In the genomic region with DNA sequence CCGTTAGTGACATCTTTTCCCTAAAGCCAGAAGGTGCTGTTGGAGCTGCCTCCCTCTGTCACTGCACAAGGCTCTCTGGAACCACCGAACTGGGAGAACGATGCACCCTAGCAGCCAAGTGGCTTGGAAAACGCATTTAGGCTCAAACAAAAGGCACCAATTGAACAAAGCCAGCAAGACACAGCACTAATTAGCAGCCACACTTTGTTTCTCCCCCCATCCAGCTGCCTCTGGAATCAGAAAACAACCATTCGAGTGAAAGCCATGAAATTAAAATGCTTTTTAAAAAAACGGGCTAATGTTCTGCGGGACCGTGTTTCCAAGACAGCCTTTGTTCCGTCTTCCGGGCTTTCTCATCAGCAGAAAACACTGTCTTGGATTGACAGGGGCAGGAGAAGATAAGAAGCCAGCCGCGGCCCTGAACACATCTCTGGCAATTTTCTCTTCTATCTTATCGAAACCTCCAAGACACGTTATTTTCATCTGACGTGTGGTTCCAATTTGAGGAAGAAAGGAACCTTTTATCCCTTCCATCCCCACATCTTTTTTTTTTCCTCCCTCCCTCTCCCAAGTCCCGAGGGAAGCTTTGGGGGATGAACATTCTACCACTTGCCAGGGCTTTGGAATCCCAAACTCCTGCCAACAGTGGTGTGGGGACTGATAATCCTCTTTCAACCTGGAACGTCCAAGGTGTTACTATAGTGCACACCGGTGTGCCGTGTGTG, we compare ENCODE assay signal across 9 mouse cellular contexts. TPM values are rescaled to one million over a fixed set of nuclear protein-coding genes. Genes with fewer than 3 reads are reported as not detected.
DNase-seq lines count a peak whose midpoint lies in the region; ATAC-seq and TF ChIP-seq lines count a peak whose summit lies in the region.
"Had no signal": no experiment of that assay in that cellular context is flagged by ENCODE, and none has a peak within 500 bp of the region (broad histone marks: within the 10 kb centered on the region; RNA-seq: fewer than 3 reads in every experiment).

No protein-coding gene starts in this region.

- H3K79me2 ChIP-seq in CH12.LX (replicated peaks; ENCODE audit: control insufficient read depth, extremely low read depth, insufficient read depth, poor library complexity, severe bottlenecking): no peaks in the 10 kb centered on the region

- TF ChIP-seq EP300 in CH12.LX (IDR thresholded peaks at IDR 0.05; ENCODE audit: low read length): no peak
- TF ChIP-seq EP300 in heart, postnatal 0 days (IDR thresholded peaks at IDR 0.05; ENCODE audit: low read depth): no peak

- no peak overlapping the region for H3K9ac ChIP-seq in CH12.LX (ENCODE audit: insufficient read depth, low read depth)
- no peak overlapping the region for H3K9ac ChIP-seq in heart, postnatal 0 days (replicated peaks; ENCODE audit: low read depth, low read length)
- H3K9ac ChIP-seq in liver, embryonic 15.5 days: no peak overlapping the region; the same call in 1 of the 2 replicates
- H3K9ac ChIP-seq: limb, embryonic 13.5 days had no signal

- H3K4me2 ChIP-seq in CH12.LX (ENCODE audit: insufficient read depth, low read depth, poor library complexity, severe bottlenecking): 0 out of 2 replicates have a peak overlapping the region, but pooled peaks have one; percentile 14
- peak overlapping the region; percentile 32 for H3K4me2 ChIP-seq in heart, postnatal 0 days (ENCODE audit: low read depth, low read length)
- peak overlapping the region; percentile 57 for H3K4me2 ChIP-seq in liver, embryonic 15.5 days
- H3K4me2 ChIP-seq: limb, embryonic 13.5 days had no signal

- H3K36me3 ChIP-seq in CH12.LX (replicated peaks in 1 of 2; ENCODE audit: control insufficient read depth in 1 of 2, insufficient read depth in 1 of 2, low read length in 1 of 2): no peaks in the 10 kb centered on the region
- H3K36me3 ChIP-seq in heart, postnatal 0 days (replicated peaks; ENCODE audit: control insufficient read depth, insufficient read depth, low read length): no peaks in the 10 kb centered on the region
- no peaks in the 10 kb centered on the region for H3K36me3 ChIP-seq in liver, embryonic 15.5 days (replicated peaks)
- H3K36me3 ChIP-seq: limb, embryonic 13.5 days had no signal

- ATAC-seq in heart, postnatal 0 days (ENCODE audit: insufficient read depth, low read depth): no peak
- peak; percentile 60; the same call in 1 of the 2 replicates for ATAC-seq in liver, embryonic 15.5 days (ENCODE audit: insufficient read depth)
- ATAC-seq in monocyte, adult 5-6 weeks (replicated peaks; ENCODE audit: insufficient number of reproducible peaks, low FRiP score, low TSS enrichment, poor library complexity, severe bottlenecking): no peak

- 10% methylated on average over 19 of the region's 19 CpGs for WGBS in heart, postnatal 0 days
- 19% methylated on average over 19 of the region's 19 CpGs for WGBS in liver, embryonic 15.5 days (ENCODE audit: insufficient replicate concordance)

- DNase-seq in CH12.LX (ENCODE audit: extremely low read depth): no peak
- DNase-seq in MN1 (ENCODE audit: low spot score): peak; percentile 71
- no peak for DNase-seq in heart, postnatal 0 days (ENCODE audit: low spot score)
- no peak for DNase-seq in T-cell, adult 2 months (ENCODE audit: low spot score)
- DNase-seq in ovary, postnatal 10 days (ENCODE audit: low spot score): no peak
- DNase-seq: gastrocnemius, postnatal 10 days had no signal

- H3K27ac ChIP-seq in CH12.LX (ENCODE audit: insufficient read depth, low read depth): no peak overlapping the region
- no peak overlapping the region; the same call in 1 of the 2 replicates for H3K27ac ChIP-seq in heart, postnatal 0 days (ENCODE audit: low read depth)
- peak overlapping the region; percentile 64 for H3K27ac ChIP-seq in liver, embryonic 15.5 days (replicated peaks)
- H3K27ac ChIP-seq: limb, embryonic 13.5 days had no signal

- peaks cover 5 to 7% of the 10 kb centered on the region in 2 experiments; a peak in 3 of 4 replicates for H3K4me1 ChIP-seq in CH12.LX (ENCODE audit: control insufficient read depth in 1 of 2, insufficient read depth in 2 of 2)
- peaks cover 4% of the 10 kb centered on the region; the same call in 1 of the 2 replicates for H3K4me1 ChIP-seq in heart, postnatal 0 days (ENCODE audit: control insufficient read depth, insufficient read depth)
- H3K4me1 ChIP-seq in liver, embryonic 15.5 days (replicated peaks): peaks cover 31% of the 10 kb centered on the region

- no peak for TF ChIP-seq CTCF in CH12.LX (conservative IDR thresholded peaks at IDR 0.05 in 1 of 2, IDR thresholded peaks at IDR 0.05 in 1 of 2; ENCODE audit: low read depth in 2 of 2, low read length in 2 of 2)
- no peak for TF ChIP-seq CTCF in heart, postnatal 0 days (IDR thresholded peaks at IDR 0.05; ENCODE audit: low read depth)

- H3K27me3 ChIP-seq in CH12.LX (replicated peaks): peaks cover 51% of the 10 kb centered on the region
- no peaks in the 10 kb centered on the region for H3K27me3 ChIP-seq in heart, postnatal 0 days (ENCODE audit: control insufficient read depth, insufficient read depth, low read length)
- 0 out of 2 replicates have a peak, but pooled peaks cover 6% of the 10 kb centered on the region for H3K27me3 ChIP-seq in liver, embryonic 15.5 days

- no peak for TF ChIP-seq POLR2A in CH12.LX (IDR thresholded peaks at IDR 0.05; ENCODE audit: low read depth, low read length)

- in situ Hi-C loops in CH12.LX (cut with MboI; ENCODE audit: low pct_ligation_motif_present, low pct_unique_long_range_greater_than_20kb, low sequenced_read_pairs): loop anchor here (10.0 kb wide), 1 partner anchor 415 kb away; no protein-coding TSS in a partner anchor

- no peak for TF ChIP-seq RAD21 in CH12.LX (IDR thresholded peaks at IDR 0.05; ENCODE audit: low read depth, low read length)

- dilution Hi-C loops in CH12.LX (cut with MboI; ENCODE audit: extremely low pct_ligation_motif_present, extremely low pct_unique_long_range_greater_than_20kb, low sequenced_read_pairs): no loop called here

- H3K9me3 ChIP-seq in CH12.LX (replicated peaks; ENCODE audit: low read length): peaks cover 6% of the 10 kb centered on the region
- no peaks in the 10 kb centered on the region for H3K9me3 ChIP-seq in heart, postnatal 0 days (replicated peaks; ENCODE audit: control insufficient read depth, low read length)
- H3K9me3 ChIP-seq in liver, embryonic 15.5 days (replicated peaks): no peaks in the 10 kb centered on the region
- H3K9me3 ChIP-seq: limb, embryonic 13.5 days had no signal

- H3K4me3 ChIP-seq in CH12.LX (replicated peaks in 1 of 3; ENCODE audit: low read depth in 2 of 3, low read length in 2 of 3, poor library complexity in 1 of 3): no peak overlapping the region
- no peak overlapping the region for H3K4me3 ChIP-seq in heart, postnatal 0 days (ENCODE audit: low read depth, low read length)
- peak overlapping the region; percentile 32 for H3K4me3 ChIP-seq in liver, embryonic 15.5 days (replicated peaks)
- H3K4me3 ChIP-seq: limb, embryonic 13.5 days had no signal

TF ChIP-seq in CH12.LX, 34 proteins besides CTCF, POLR2A, EP300 and RAD21:
- TF ChIP-seq MAZ (IDR thresholded peaks at IDR 0.05; ENCODE audit: low read depth, low read length) (no peak), SIN3A (IDR thresholded peaks at IDR 0.05; ENCODE audit: low read length) (no peak), CHD2 (IDR thresholded peaks at IDR 0.05; ENCODE audit: low read length) (no peak)

RNA-seq across cellular contexts. Expression of a gene that starts 54.8 kb away (rescaled TPM):
- total RNA-seq in CH12.LX (2012; rRNA removed): 17.9 and 28.2 TPM in 2 replicates
- total RNA-seq in CH12.LX (2014; rRNA removed): 17.5 and 18.5 TPM in 2 replicates
- polyA plus RNA-seq in CH12.LX (2012; ENCODE audit: insufficient read length, low read depth): 20.6 and 21.5 TPM in 2 replicates
- total RNA-seq in heart, postnatal 0 days (2014; rRNA removed; ENCODE audit: low replicate concordance): 62.1 and 71.6 TPM in 2 replicates
- 36.4 and 38.0 TPM in 2 replicates for polyA plus RNA-seq in heart, postnatal 0 days (2015; fragmentation: Nextera tagmentation; extraction: Ambion mirVana)
- polyA plus RNA-seq in liver, embryonic 15.5 days (2015; fragmentation: Nextera tagmentation; extraction: Ambion mirVana): 18.0 and 20.4 TPM in 2 replicates
- total RNA-seq in monocyte, adult 5-6 weeks (2017): 65.4 to 73.2 TPM (median 72.7 TPM) in 3 replicates
